Mouse (Mus musculus) left cerebral cortex, adult 18-20 months (tissue): ENCODE measurements around the gene Cfc1. TPM values are rescaled to one million over a fixed set of nuclear protein-coding genes. Genes with fewer than 3 reads are reported as not detected.
A peak's percentile ranks its signal among the peaks of the same experiment; 100 is the strongest.
"Not testable (repeated sequence)": the region's sequence is repeated elsewhere in the genome, so short reads cannot be mapped to it uniquely, and the experiment has no call there.

Experiments
- DNase-seq, 2 experiments: peaks; one replicate each; pipeline ENCODE4 v3.0.0; 2021 to 2022; ENCODE audit warnings: low spot score in 2 of 2, mixed read lengths in 1 of 2
- long read RNA-seq, 2 experiments: library from polyadenylated mRNA; stranded (forward); transcript quantifications; one replicate each; pipeline ENCODE4 v2.0.0; 2021
- total RNA-seq, 2 experiments: library from RNA; stranded (reverse); gene quantifications; 2 replicates each; pipeline ENCODE4 v1.2.3; 2021

Gene Cfc1
- total RNA-seq = not detected
- long read RNA-seq, experiment 1 = 0 reads
- long read RNA-seq, experiment 2 = 0 reads

- not testable (repeated sequence) for DNase-seq
Observed at GRCm38 (mm10) chr1:34535043-34535698, at the start of gene Cfc1. Cfc1 (plus strand) TSS chr1:34535648.

DNA sequence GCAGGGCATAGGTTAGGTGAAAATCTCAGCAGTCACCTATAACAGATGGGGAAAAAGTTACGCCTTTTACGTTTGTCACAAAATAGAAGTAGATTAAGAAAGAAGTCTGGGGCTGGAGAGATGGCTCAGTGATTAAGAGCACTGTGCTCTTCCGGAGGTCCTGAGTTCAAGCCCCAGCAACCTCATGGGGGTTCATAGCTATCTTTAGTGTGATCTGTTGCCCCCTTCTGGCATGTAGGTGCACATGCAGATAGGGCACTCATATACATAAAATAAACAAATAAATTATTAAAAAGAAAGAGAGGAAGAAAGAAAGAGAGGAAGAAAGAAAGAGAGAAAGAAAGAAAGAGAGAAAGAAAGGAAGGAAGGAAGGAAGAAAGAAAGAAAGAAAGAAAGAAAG is 48.1 kb upstream of the Cfc1 start:
- DNase-seq = no peak

- DNase-seq = no peak
Observed at GRCm38 (mm10) chr1:34489852-34490541, 45.5 kb upstream of the Cfc1 start.

DNA sequence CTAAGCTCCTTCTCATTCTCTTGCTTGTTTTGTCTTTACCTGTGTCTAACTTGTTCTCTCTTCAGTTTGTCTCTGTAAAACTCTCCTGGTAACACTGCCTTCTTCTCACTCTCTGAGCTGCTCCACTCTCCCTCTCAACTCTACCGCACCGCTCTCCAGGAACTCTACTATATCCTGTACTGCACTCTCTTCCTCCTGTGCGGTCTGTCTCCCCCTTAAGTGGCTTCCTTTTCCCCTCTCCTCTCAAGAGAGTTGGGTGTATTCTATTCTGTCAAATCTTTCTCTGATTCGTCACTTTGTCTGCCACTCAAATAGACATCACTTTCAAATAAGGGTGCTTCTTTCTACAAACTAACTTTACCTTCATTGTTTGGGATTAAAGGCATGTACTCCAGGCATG is 44.0 kb upstream of the Cfc1 start:
- no peak for DNase-seq

GRCm38 (mm10) chr1:34502991-34503390 is 32.5 kb upstream of the Cfc1 start:
- no peak for DNase-seq

DNA sequence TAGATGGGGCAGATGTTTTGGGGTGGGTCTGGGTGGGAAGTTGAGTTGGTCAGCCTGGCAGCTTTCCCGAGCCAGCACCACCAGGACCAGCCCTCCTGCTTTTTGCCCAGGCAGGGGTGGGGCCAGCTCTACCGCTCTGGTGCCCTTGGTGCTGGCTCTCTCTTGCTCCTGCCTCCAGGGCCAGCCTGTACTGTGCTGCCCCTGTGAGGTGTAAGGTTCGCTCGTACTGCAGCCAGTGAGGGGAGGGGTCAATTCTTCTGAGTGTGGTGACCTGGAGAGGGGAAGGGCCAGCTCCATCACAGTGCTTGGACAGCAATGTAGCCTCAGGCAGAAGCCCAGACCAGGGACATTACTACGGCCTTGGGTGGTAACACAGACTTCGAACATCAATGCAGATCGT is 30.1 kb upstream of the Cfc1 start:
- DNase-seq = no peak

GRCm38 (mm10) chr1:34505970-34506551 is 29.4 kb upstream of the Cfc1 start:
- DNase-seq = no peak

DNA sequence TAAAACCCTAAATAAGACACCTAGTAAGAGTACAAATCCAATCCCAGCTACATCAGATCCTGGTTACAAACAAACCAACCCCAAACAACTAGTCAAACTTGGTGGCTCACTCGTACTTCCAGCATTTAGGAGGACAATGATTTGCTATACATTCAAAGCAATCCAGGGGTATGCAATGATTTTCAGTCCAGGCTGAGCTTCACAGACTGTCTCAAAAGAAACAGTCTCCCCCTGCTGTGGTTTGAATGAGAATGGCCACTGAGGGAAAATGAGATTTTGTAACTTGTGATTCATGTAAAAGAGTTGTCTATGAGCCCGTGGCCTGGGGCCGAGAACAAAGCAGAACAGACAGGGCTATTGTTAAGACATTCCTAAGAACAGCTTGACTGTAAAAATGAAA is 27.5 kb upstream of the Cfc1 start:
- DNase-seq = no peak

DNA sequence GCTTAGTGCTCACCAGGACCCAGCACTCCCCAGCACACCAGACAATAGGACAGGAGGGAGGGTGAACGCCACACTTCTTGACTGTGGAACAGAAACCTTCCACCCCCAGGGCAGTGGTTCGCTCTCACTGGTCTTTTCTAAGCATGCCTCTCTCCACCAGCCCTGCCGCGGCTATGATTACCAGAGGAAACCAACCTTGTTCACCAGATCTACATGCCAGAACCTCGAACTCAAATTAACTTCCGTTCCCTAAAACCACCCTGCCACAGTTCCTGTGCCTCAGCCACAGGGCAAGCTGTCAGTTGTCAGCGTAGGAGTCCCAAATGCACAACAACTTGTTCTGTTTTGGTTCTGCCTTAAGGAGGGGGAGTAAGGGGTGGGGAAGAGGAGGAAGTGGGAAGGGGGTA is 24.9 kb upstream of the Cfc1 start:
- no peak for DNase-seq

DNA sequence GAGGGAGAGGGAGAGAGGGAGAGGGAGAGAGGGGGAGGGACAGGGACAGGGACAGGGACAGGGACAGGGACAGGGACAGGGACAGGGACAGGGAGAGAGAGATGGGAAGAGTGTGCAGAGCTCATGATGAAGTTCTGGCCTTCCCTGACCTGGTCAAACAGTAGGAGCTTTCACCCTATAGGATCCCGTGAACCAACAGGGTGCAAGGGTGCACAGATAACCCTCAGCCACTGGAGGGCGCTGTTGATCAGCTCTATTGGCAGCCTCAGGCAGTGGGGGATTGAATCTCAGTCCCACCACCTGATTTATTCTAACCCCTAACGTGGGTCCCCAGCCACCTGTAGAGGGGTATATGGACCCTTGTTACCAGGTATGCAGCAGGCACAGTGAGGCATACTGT is 24.4 kb upstream of the Cfc1 start:
- DNase-seq = peak; percentile 21 to 52

GRCm38 (mm10) chr1:34513068-34513467 is 22.4 kb upstream of the Cfc1 start:
- DNase-seq = no peak

DNA sequence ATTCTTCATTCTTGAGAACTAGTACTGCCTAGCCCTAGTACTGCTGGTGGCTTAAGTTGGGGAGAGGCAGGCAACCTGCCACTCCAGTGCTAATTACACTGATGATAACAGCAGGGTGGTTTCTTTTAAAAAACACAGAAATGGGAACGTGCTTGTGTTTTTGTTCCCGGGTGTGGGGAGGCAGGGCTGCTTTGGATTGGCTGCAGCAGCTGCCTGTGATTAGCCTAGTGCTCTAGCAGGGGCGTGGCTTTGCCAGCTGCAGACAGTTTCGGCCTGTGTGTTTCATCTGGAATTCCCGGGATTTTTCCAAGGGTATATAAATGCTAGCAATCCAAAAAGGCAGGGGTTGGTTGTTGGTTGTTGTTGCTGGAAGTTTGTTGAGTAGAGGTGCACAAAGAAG is 18.9 kb upstream of the Cfc1 start:
- DNase-seq = no peak

- not testable (repeated sequence) for DNase-seq
Observed at GRCm38 (mm10) chr1:34517297-34517696, 18.2 kb upstream of the Cfc1 start.

GRCm38 (mm10) chr1:34517797-34518196 is 17.7 kb upstream of the Cfc1 start:
- not testable (repeated sequence) for DNase-seq

GRCm38 (mm10) chr1:34518259-34518658 is 17.2 kb upstream of the Cfc1 start:
- DNase-seq = no peak

GRCm38 (mm10) chr1:34522205-34522849 is 13.1 kb upstream of the Cfc1 start:
- DNase-seq = no peak

DNA sequence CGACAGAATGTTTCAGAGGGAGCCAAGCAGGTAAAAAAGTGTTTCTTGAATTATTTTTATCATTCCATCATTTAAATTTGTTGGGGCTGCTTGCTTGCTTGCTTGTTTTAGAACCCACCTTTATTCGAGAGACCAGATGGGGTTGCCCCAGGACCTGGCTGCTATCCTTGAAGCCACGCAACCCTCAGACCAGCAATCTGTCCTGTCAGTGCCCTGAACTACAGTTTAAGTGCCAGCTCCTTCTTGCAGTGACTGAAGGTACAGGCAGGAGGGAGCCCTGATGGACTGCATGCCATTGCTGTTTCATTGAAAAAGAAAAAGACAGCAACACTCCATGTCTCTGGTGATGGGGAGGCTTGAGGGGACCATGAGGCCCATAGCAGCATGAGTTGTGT is 12.6 kb upstream of the Cfc1 start:
- DNase-seq = no peak

GRCm38 (mm10) chr1:34523647-34524046 is 11.8 kb upstream of the Cfc1 start:
- DNase-seq = no peak

DNA sequence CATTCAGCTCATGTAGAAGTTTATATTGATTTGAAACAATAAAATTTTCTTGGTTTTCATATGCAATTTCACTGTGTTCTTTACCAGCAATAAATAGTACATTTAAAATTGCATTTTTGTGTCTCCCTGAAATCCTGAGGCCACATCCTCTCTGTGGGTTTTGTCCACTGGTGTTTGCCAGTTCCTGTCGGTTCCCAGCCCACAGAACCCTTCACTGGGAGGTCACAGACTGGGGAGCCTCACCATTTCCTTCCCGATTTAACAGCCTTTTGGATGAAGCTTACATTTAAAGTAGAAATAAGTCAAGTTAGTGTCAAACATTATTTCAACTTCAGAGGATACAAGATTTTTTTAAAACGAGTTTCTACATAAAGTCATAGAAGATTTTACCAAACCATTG is 874 bp upstream of the Cfc1 start:
- DNase-seq = not testable (repeated sequence)

- no peak for DNase-seq
Observed at GRCm38 (mm10) chr1:34536291-34536766, 881 bp downstream of the Cfc1 start.

DNA sequence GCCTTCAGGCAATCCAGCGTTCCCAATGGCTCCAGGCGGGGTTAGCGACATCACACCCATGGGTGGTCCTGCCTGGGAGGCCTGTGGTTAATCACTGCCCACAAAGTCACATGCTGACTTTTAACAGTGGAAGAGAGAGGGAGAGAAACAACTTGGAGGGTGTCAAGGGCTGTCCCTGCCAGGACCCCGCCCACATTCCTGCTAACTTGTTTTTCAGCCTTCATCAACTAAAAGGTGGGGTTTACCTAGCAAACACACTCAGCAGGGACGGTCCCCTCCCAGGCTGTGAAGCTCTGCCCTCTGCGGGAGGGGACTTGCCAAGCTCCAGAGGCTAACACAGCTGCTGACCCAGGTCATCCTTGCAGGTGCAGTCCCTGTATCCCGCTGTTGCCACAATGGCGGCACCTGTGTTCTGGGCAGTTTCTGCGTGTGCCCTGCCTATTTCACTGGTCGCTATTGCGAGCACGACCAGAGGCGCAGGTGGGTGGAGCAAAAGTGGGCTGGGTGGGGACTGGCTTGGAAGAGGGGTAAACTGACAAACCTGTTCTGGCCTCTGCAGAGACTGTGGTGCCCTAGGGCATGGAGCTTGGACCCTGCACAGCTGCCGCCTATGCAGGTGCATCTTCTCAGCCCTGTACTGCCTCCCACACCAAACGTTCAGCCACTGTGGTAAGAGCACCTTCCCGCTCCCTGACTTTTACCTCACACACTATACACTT is 1.5 kb downstream of the Cfc1 start:
- no peak for DNase-seq
